Mouse (Mus musculus): ENCODE results near the gene Ccdc159. TPM values are rescaled to one million over a fixed set of nuclear protein-coding genes. Genes with fewer than 3 reads are reported as not detected.

Gene Ccdc159
- polyA plus RNA-seq, 1 experiment from 2014 or later: 3.0 TPM

DNA sequence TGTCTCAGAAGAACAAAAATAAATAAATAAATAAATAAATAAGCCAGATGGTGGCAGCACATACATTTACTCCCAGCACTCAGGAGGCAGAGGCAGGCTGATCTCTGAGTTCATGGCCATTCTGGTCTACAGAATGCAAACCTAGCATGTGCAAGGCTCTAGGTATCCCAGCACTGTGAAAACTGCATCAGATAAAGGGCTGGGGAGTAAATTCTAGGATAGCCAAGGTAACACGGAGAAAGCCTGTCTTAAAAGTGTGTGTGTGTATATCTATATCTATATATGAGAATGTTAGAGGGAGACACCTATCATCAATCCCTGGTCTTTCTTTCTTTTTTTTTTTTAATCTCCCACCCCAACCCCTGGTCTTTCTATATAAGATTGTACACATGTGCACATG lies 1.8 kb upstream of the Ccdc159 start:
- ATAC-seq (ENCODE audit: insufficient number of reproducible peaks, insufficient read depth, low FRiP score, low read depth): no peak

GRCm38 (mm10) chr9:21926155-21926554 lies 1.1 kb upstream of the Ccdc159 start:
- H3K27me3 ChIP-seq (ENCODE audit: control insufficient read depth, insufficient read depth, low read length): no peaks in the 10 kb centered on the region
- no peaks in the 10 kb centered on the region for H3K9me3 ChIP-seq (ENCODE audit: control insufficient read depth, low read length)
- H3K4me1 ChIP-seq (ENCODE audit: control insufficient read depth in 2 of 2, insufficient read depth in 2 of 2, low read length in 2 of 2): peaks cover 13 to 24% of the 10 kb centered on the region in 2 experiments
- WGBS: 67% methylated on average over 6 of the region's 6 CpGs
- peak overlapping the region; percentile 72 for H3K4me2 ChIP-seq (ENCODE audit: low read length)
- peak overlapping the region; percentile 39; the same call in 1 of the 2 replicates for H3K9ac ChIP-seq (ENCODE audit: low read length)
- H3K4me3 ChIP-seq (ENCODE audit: control insufficient read depth in 1 of 2, insufficient read depth in 1 of 2, low read depth in 1 of 2, low read length in 2 of 2): no peak overlapping the region
- H3K27ac ChIP-seq (replicated peaks in 1 of 2; ENCODE audit: control insufficient read depth in 1 of 2, insufficient read depth in 1 of 2, low read depth in 2 of 2, low read length in 2 of 2): no peak overlapping the region
- no peak for ATAC-seq (ENCODE audit: insufficient number of reproducible peaks, insufficient read depth, low FRiP score, low read depth)
- no peaks in the 10 kb centered on the region for H3K36me3 ChIP-seq (ENCODE audit: control insufficient read depth, insufficient read depth, low read length)

More for the DNA sequence above, 1.8 kb upstream of the Ccdc159 start:
- Histone ChIP-seq H3K4me2 (ENCODE audit: low read length) (no peak overlapping the region), H3K4me3 (ENCODE audit: control insufficient read depth in 1 of 2, insufficient read depth in 1 of 2, low read depth in 1 of 2, low read length in 2 of 2) (no peak overlapping the region), H3K9me3 (ENCODE audit: control insufficient read depth, low read length) (no peaks in the 10 kb centered on the region), H3K36me3 (ENCODE audit: control insufficient read depth, insufficient read depth, low read length) (no peaks in the 10 kb centered on the region), H3K27me3 (ENCODE audit: control insufficient read depth, insufficient read depth, low read length) (no peaks in the 10 kb centered on the region), H3K9ac (ENCODE audit: low read length) (no peak overlapping the region), H3K27ac (replicated peaks in 1 of 2; ENCODE audit: control insufficient read depth in 1 of 2, insufficient read depth in 1 of 2, low read depth in 2 of 2, low read length in 2 of 2) (no peak overlapping the region), H3K4me1 (ENCODE audit: control insufficient read depth in 2 of 2, insufficient read depth in 2 of 2, low read length in 2 of 2) (peaks cover 13 to 24% of the 10 kb centered on the region in 2 experiments)
- WGBS: 100% methylated on average over 1 of the region's 1 CpGs

DNA sequence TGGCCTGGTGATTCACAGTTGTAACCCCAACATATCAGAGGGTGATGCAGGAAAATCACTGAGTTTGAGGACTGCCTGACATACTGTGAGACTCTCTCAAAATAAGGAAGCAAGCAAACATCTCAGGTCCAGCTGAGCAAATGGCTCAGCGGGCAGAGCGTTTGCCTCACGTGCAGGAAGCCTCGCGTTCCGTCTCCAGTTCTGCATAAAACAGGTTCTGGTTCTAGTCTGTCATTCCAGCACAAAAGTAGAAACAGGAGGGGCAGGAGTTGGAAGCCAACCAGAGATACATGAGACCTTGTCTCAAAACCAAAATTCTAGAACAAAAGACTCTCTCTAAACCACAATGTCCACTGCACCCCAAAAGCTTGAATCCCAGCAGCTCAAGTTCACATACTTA lies 487 bp upstream of the Ccdc159 start:
- Histone ChIP-seq H3K4me2 (ENCODE audit: low read length) (peak overlapping the region; percentile 72), H3K27ac (replicated peaks in 1 of 2; ENCODE audit: control insufficient read depth in 1 of 2, insufficient read depth in 1 of 2, low read depth in 2 of 2, low read length in 2 of 2) (peak overlapping the region; percentile 14 to 55), H3K9me3 (ENCODE audit: control insufficient read depth, low read length) (no peaks in the 10 kb centered on the region), H3K36me3 (ENCODE audit: control insufficient read depth, insufficient read depth, low read length) (no peaks in the 10 kb centered on the region), H3K9ac (ENCODE audit: low read length) (peak overlapping the region; percentile 73), H3K27me3 (ENCODE audit: control insufficient read depth, insufficient read depth, low read length) (no peaks in the 10 kb centered on the region), H3K4me3 (ENCODE audit: control insufficient read depth in 1 of 2, insufficient read depth in 1 of 2, low read depth in 1 of 2, low read length in 2 of 2) (peak overlapping the region; percentile 46 to 48), H3K4me1 (ENCODE audit: control insufficient read depth in 2 of 2, insufficient read depth in 2 of 2, low read length in 2 of 2) (peaks cover 15 to 24% of the 10 kb centered on the region in 2 experiments)
- under 1% methylated on average over 6 of the region's 6 CpGs for WGBS
- no peak for ATAC-seq (ENCODE audit: insufficient number of reproducible peaks, insufficient read depth, low FRiP score, low read depth)

DNA sequence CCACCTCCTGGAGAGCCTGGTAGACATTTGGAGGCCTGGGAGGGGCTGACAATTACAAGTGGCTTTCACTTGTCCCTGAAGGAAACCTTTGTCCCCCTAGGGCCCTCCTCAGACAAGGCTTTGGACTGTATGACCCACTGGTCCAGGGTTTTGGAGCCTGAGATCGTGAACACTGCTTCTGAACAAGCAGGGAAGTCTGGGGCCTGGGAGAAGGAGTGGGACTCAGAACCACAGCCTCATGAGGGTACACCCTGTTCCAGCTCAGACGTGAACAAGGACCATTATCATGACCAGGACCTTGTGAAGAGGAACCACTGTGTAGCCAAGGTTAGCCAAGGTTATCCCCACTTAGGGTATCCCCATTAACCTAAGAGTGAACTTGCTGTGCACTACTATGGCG lies 1.9 kb downstream of the Ccdc159 start:
- 67% methylated on average over 3 of the region's 3 CpGs for WGBS

DNA sequence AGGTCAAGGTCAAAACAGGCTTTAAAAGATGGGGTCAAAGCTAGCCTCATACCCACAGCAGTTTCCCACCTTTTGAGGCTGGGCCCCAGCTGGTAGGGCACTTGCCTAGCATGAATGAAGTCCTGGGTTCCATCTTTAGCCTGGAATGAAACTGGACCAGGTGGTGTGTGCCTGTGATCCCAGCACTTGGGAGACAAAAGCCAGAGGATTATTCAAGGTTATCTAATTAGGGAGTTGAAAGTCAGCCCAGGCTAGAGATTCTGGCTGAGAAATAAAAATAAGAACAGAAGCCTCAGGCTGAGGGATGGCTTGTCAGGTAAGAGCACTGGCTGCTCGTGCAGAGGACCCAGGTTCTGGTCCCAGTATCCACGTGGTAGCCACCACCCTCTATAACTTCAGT lies 4.7 kb downstream of the Ccdc159 start:
- H3K27ac ChIP-seq (replicated peaks in 1 of 2; ENCODE audit: control insufficient read depth in 1 of 2, insufficient read depth in 1 of 2, low read depth in 2 of 2, low read length in 2 of 2): no peak overlapping the region
- H3K9ac ChIP-seq (ENCODE audit: low read length): no peak overlapping the region
- WGBS: 61% methylated on average over 2 of the region's 2 CpGs
- no peak overlapping the region for H3K4me3 ChIP-seq (ENCODE audit: control insufficient read depth in 1 of 2, insufficient read depth in 1 of 2, low read depth in 1 of 2, low read length in 2 of 2)
- H3K27me3 ChIP-seq (ENCODE audit: control insufficient read depth, insufficient read depth, low read length): no peaks in the 10 kb centered on the region
- no peak overlapping the region for H3K4me2 ChIP-seq (ENCODE audit: low read length)
- no peaks in the 10 kb centered on the region for H3K36me3 ChIP-seq (ENCODE audit: control insufficient read depth, insufficient read depth, low read length)
- H3K9me3 ChIP-seq (ENCODE audit: control insufficient read depth, low read length): no peaks in the 10 kb centered on the region
- ATAC-seq (ENCODE audit: insufficient number of reproducible peaks, insufficient read depth, low FRiP score, low read depth): no peak
- H3K4me1 ChIP-seq (ENCODE audit: control insufficient read depth in 2 of 2, insufficient read depth in 2 of 2, low read length in 2 of 2): peaks cover 2 to 4% of the 10 kb centered on the region in 2 experiments; a peak in 2 of 4 replicates

More for the DNA sequence above, 1.9 kb downstream of the Ccdc159 start:
- no peak for ATAC-seq (ENCODE audit: insufficient number of reproducible peaks, insufficient read depth, low FRiP score, low read depth)
- H3K27ac ChIP-seq (replicated peaks in 1 of 2; ENCODE audit: control insufficient read depth in 1 of 2, insufficient read depth in 1 of 2, low read depth in 2 of 2, low read length in 2 of 2): no peak overlapping the region
- peaks cover 13 to 17% of the 10 kb centered on the region in 2 experiments for H3K4me1 ChIP-seq (ENCODE audit: control insufficient read depth in 2 of 2, insufficient read depth in 2 of 2, low read length in 2 of 2)
- no peaks in the 10 kb centered on the region for H3K36me3 ChIP-seq (ENCODE audit: control insufficient read depth, insufficient read depth, low read length)
- H3K9me3 ChIP-seq (ENCODE audit: control insufficient read depth, low read length): no peaks in the 10 kb centered on the region
- no peak overlapping the region for H3K4me2 ChIP-seq (ENCODE audit: low read length)
- no peaks in the 10 kb centered on the region for H3K27me3 ChIP-seq (ENCODE audit: control insufficient read depth, insufficient read depth, low read length)
- no peak overlapping the region for H3K9ac ChIP-seq (ENCODE audit: low read length)
- no peak overlapping the region for H3K4me3 ChIP-seq (ENCODE audit: control insufficient read depth in 1 of 2, insufficient read depth in 1 of 2, low read depth in 1 of 2, low read length in 2 of 2)

DNA sequence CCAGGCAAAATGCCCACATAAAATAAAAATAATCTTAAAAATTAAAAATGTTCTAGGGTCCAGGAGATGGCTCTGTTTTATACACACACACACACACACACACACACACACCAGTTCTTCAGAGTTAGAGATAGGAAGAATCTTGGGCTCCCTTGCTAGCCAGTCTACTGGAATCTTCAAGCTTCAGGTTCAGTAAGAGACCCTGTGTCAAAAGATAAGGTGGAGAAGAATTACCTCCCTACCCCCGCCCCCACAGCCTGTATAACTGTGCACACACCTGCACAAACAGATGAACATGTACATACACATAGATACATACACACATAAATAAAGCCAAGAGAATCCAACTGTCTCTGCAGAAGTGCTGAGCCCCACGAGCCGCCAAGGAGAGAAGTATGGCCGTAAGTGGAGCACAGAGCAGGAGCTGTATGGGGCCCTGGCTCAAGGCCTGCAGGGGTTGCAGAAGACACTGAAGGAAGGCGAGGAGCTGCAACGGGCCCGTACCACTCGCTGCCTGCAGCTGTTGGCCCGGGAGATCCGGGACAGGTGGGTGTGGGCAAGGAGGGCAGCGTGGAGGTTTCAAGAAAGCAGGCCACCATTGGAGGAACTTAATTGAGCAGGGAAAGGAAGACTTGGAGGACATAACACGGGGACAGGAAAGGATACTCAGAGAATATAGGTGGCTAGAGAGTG lies 5.3 kb downstream of the Ccdc159 start:
- H3K9me3 ChIP-seq (ENCODE audit: control insufficient read depth, low read length): no peaks in the 10 kb centered on the region
- ATAC-seq (ENCODE audit: insufficient number of reproducible peaks, insufficient read depth, low FRiP score, low read depth): no peak
- H3K9ac ChIP-seq (ENCODE audit: low read length): no peak overlapping the region

DNA sequence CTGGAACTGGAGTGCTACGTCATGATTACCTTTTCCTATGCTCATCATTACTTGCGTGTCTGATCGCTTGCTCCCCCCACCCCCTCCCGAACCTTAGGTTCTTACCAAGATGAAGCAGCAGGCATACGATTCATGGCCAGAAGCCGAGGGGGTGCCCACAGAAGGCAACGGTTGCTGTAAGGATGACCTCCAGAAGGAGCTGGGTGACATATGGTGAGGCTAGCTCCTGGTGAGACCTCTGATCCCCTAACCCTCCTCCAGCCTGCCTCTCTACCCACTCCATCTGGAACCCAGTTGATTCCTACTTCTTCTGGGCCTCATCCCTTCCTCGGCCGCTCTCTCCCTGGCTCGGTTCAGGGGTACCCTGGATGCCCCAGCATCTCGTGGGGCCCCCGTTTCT lies 6.8 kb downstream of the Ccdc159 start:
- H3K27me3 ChIP-seq (ENCODE audit: control insufficient read depth, insufficient read depth, low read length): no peaks in the 10 kb centered on the region
- H3K9me3 ChIP-seq (ENCODE audit: control insufficient read depth, low read length): no peaks in the 10 kb centered on the region
- H3K36me3 ChIP-seq (ENCODE audit: control insufficient read depth, insufficient read depth, low read length): no peaks in the 10 kb centered on the region
- WGBS: 86% methylated on average over 12 of the region's 12 CpGs
- peaks cover 2 to 4% of the 10 kb centered on the region in 2 experiments; a peak in 2 of 4 replicates for H3K4me1 ChIP-seq (ENCODE audit: control insufficient read depth in 2 of 2, insufficient read depth in 2 of 2, low read length in 2 of 2)
- no peak overlapping the region for H3K4me3 ChIP-seq (ENCODE audit: control insufficient read depth in 1 of 2, insufficient read depth in 1 of 2, low read depth in 1 of 2, low read length in 2 of 2)
- H3K27ac ChIP-seq (replicated peaks in 1 of 2; ENCODE audit: control insufficient read depth in 1 of 2, insufficient read depth in 1 of 2, low read depth in 2 of 2, low read length in 2 of 2): no peak overlapping the region
- H3K4me2 ChIP-seq (ENCODE audit: low read length): no peak overlapping the region
- no peak for ATAC-seq (ENCODE audit: insufficient number of reproducible peaks, insufficient read depth, low FRiP score, low read depth)
- no peak overlapping the region for H3K9ac ChIP-seq (ENCODE audit: low read length)

More for the DNA sequence above, 5.3 kb downstream of the Ccdc159 start:
- no peaks in the 10 kb centered on the region for H3K36me3 ChIP-seq (ENCODE audit: control insufficient read depth, insufficient read depth, low read length)
- H3K27ac ChIP-seq (replicated peaks in 1 of 2; ENCODE audit: control insufficient read depth in 1 of 2, insufficient read depth in 1 of 2, low read depth in 2 of 2, low read length in 2 of 2): no peak overlapping the region
- H3K27me3 ChIP-seq (ENCODE audit: control insufficient read depth, insufficient read depth, low read length): no peaks in the 10 kb centered on the region
- peaks cover 2 to 4% of the 10 kb centered on the region in 2 experiments; a peak in 2 of 4 replicates for H3K4me1 ChIP-seq (ENCODE audit: control insufficient read depth in 2 of 2, insufficient read depth in 2 of 2, low read length in 2 of 2)
- no peak overlapping the region for H3K4me2 ChIP-seq (ENCODE audit: low read length)
- WGBS: 69% methylated on average over 12 of the region's 12 CpGs
- H3K4me3 ChIP-seq (ENCODE audit: control insufficient read depth in 1 of 2, insufficient read depth in 1 of 2, low read depth in 1 of 2, low read length in 2 of 2): no peak overlapping the region

All from heart, embryonic 14.5 days (tissue).